Mouse (Mus musculus) hindbrain, embryonic 13.5 days (tissue): ENCODE measurements around the gene Arntl2. TPM values are rescaled to one million over a fixed set of nuclear protein-coding genes. Genes with fewer than 3 reads are reported as not detected.

ENCODE experiments used
- ATAC-seq: fragments of 200-750 bp; cut with Nextera tagmentation; 2 replicates; pipeline ENCODE4 v1.8.0; 2017; ENCODE audit warnings: moderate TSS enrichment; ENCODE audit not compliant: low FRiP score
- H3K27ac ChIP-seq: fragments of 300-500 bp; sonication (generic); 2 replicates; pipeline ENCODE4 v1.5.1; 2015; ENCODE audit warnings: inconsistent platforms, mild to moderate bottlenecking, moderate library complexity
- H3K27me3 ChIP-seq: fragments of 300-500 bp; sonication (generic); 2 replicates; pipeline ENCODE4 v1.6.1; 2015; ENCODE audit warnings: mild to moderate bottlenecking, inconsistent platforms
- H3K36me3 ChIP-seq: fragments of 300-500 bp; sonication (generic); 2 replicates; pipeline ENCODE4 v1.6.1; 2015; ENCODE audit warnings: mild to moderate bottlenecking, inconsistent platforms
- H3K4me1 ChIP-seq: fragments of 300-500 bp; sonication (generic); replicated peaks from 2 replicates; pipeline ENCODE4 v1.6.1; 2015; ENCODE audit warnings: inconsistent platforms
- H3K4me2 ChIP-seq: fragments of 300-500 bp; sonication (generic); 2 replicates; pipeline ENCODE4 v1.6.1; 2015; ENCODE audit warnings: inconsistent platforms, mild to moderate bottlenecking, moderate library complexity
- H3K4me3 ChIP-seq: fragments of 300-500 bp; sonication (generic); 2 replicates; pipeline ENCODE4 v1.5.1; 2015; ENCODE audit warnings: mild to moderate bottlenecking, inconsistent platforms
- H3K9ac ChIP-seq: fragments of 300-500 bp; sonication (generic); 2 replicates; pipeline ENCODE4 v1.6.1; 2015; ENCODE audit warnings: mild to moderate bottlenecking, inconsistent platforms
- H3K9me3 ChIP-seq: fragments of 300-500 bp; sonication (generic); 2 replicates; pipeline ENCODE4 v1.6.1; 2016; ENCODE audit warnings: inconsistent platforms
- WGBS: fragments of 180-500 bp; shearing (Covaris S2); methylation state at CpG from one replicate; pipeline ENCODE4 v1.1.7; 2015; 5-methylcytosine and 5-hydroxymethylcytosine counted together
- polyA plus RNA-seq: library from polyadenylated mRNA; unstranded; fragments of >200 nt; fragmentation: Nextera tagmentation; extraction: Ambion mirVana; gene quantifications from 2 replicates; pipeline ENCODE4 v1.2.1, GENCODE M21; 2015

The Arntl2 gene
- polyA plus RNA-seq, 1 experiment from 2014 or later: 2.1 TPM

- ATAC-seq: peak; percentile 76
- WGBS: 19% methylated on average over 22 of the region's 22 CpGs
These were observed 510 bp upstream of the Arntl2 start for GRCm38 (mm10) chr6:146795166-146795923.

GRCm38 (mm10) chr6:146797446-146797845, 1.6 kb downstream of the Arntl2 start:
- no peak overlapping the region for H3K4me2 ChIP-seq
- H3K27ac ChIP-seq: no peak overlapping the region
- H3K36me3 ChIP-seq: no peaks in the 10 kb centered on the region
- H3K4me1 ChIP-seq: peaks cover 19% of the 10 kb centered on the region
- WGBS: 70% methylated on average over 5 of the region's 5 CpGs
- H3K9ac ChIP-seq: no peak overlapping the region
- peaks cover 29% of the 10 kb centered on the region for H3K27me3 ChIP-seq
- H3K4me3 ChIP-seq: no peak overlapping the region
- no peaks in the 10 kb centered on the region for H3K9me3 ChIP-seq
- ATAC-seq: no peak

More at GRCm38 (mm10) chr6:146795166-146795923, 510 bp upstream of the Arntl2 start:
- peak overlapping the region; percentile 49 for H3K4me3 ChIP-seq
- no peaks in the 10 kb centered on the region for H3K9me3 ChIP-seq
- peak overlapping the region; percentile 74 for H3K9ac ChIP-seq
- H3K4me1 ChIP-seq: peaks cover 13% of the 10 kb centered on the region
- H3K27ac ChIP-seq: no peak overlapping the region
- peak overlapping the region; percentile 83 for H3K4me2 ChIP-seq
- no peaks in the 10 kb centered on the region for H3K36me3 ChIP-seq
- H3K27me3 ChIP-seq: peaks cover 29% of the 10 kb centered on the region

GRCm38 (mm10) chr6:146809991-146810390, 14.1 kb downstream of the Arntl2 start:
- Histone ChIP-seq H3K4me1 (no peaks in the 10 kb centered on the region), H3K9me3 (no peaks in the 10 kb centered on the region), H3K27ac (no peak overlapping the region), H3K27me3 (no peaks in the 10 kb centered on the region), H3K9ac (no peak overlapping the region), H3K4me3 (no peak overlapping the region), H3K4me2 (no peak overlapping the region), H3K36me3 (peaks cover 7% of the 10 kb centered on the region; the same call in 1 of the 2 replicates)
- ATAC-seq: no peak
- WGBS: 93% methylated on average over 6 of the region's 6 CpGs

DNA sequence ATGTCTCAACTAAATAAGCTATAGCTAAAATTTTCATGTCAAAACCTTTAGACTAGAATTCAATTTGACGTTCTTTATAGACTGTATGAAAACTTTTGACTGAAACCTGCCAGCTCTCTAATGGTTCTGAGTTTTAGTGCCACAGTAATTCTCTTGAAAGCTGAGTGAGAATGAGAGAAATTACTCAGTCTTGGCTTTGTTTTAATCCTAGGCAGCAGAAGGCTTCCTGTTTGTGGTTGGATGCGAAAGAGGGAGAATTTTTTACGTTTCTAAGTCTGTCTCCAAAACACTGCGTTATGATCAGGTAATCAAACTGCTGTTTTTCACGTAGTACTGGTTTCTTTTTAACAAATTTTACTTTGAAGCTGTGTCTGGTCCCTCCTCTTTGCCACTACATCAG, 17.2 kb downstream of the Arntl2 start:
- H3K4me1 ChIP-seq: no peaks in the 10 kb centered on the region
- no peak overlapping the region for H3K4me2 ChIP-seq
- no peaks in the 10 kb centered on the region for H3K27me3 ChIP-seq
- H3K4me3 ChIP-seq: no peak overlapping the region
- H3K36me3 ChIP-seq: peaks cover 7% of the 10 kb centered on the region; the same call in 1 of the 2 replicates
- H3K9ac ChIP-seq: no peak overlapping the region
- 94% methylated on average over 5 of the region's 5 CpGs for WGBS
- no peak overlapping the region for H3K27ac ChIP-seq
- no peak for ATAC-seq
- no peaks in the 10 kb centered on the region for H3K9me3 ChIP-seq

GRCm38 (mm10) chr6:146820177-146820965, 24.5 kb downstream of the Arntl2 start:
- Histone ChIP-seq H3K9ac (no peak overlapping the region), H3K4me2 (no peak overlapping the region), H3K4me1 (no peaks in the 10 kb centered on the region), H3K9me3 (no peaks in the 10 kb centered on the region), H3K27ac (no peak overlapping the region), H3K4me3 (no peak overlapping the region), H3K27me3 (no peaks in the 10 kb centered on the region), H3K36me3 (no peaks in the 10 kb centered on the region)
- WGBS: 84% methylated on average over 29 of the region's 29 CpGs
- ATAC-seq: no peak

- Histone ChIP-seq H3K36me3 (no peaks in the 10 kb centered on the region), H3K9ac (no peak overlapping the region), H3K27ac (no peak overlapping the region), H3K27me3 (no peaks in the 10 kb centered on the region), H3K4me3 (no peak overlapping the region), H3K9me3 (no peaks in the 10 kb centered on the region), H3K4me2 (no peak overlapping the region), H3K4me1 (no peaks in the 10 kb centered on the region)
- 93% methylated on average over 13 of the region's 13 CpGs for WGBS
- ATAC-seq: no peak
These were observed 26.1 kb downstream of the Arntl2 start for GRCm38 (mm10) chr6:146821958-146822357.

- peak; percentile 48; the same call in 1 of the 2 replicates for ATAC-seq
These were observed 29.1 kb downstream of the Arntl2 start for GRCm38 (mm10) chr6:146824727-146825486.

DNA sequence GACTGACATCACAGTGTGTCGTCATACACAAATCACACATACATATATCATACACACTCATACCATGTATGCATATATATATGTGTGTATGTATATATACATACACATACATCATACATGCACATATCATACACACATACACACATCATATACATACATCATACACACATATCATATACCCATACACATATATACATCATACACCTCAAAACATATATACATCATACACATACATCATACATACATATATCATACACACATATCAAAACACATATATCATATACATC, 29.6 kb downstream of the Arntl2 start:
- H3K9ac ChIP-seq: no peak overlapping the region
- WGBS: 88% methylated on average over 1 of the region's 1 CpGs
- H3K9me3 ChIP-seq: no peaks in the 10 kb centered on the region
- H3K4me1 ChIP-seq: no peaks in the 10 kb centered on the region
- H3K27me3 ChIP-seq: no peaks in the 10 kb centered on the region
- H3K4me2 ChIP-seq: no peak overlapping the region
- no peaks in the 10 kb centered on the region; the same call in 1 of the 2 replicates for H3K36me3 ChIP-seq
- no peak for ATAC-seq
- H3K27ac ChIP-seq: no peak overlapping the region
- no peak overlapping the region for H3K4me3 ChIP-seq

More at GRCm38 (mm10) chr6:146824727-146825486, 29.1 kb downstream of the Arntl2 start:
- Histone ChIP-seq H3K36me3 (no peaks in the 10 kb centered on the region; the same call in 1 of the 2 replicates), H3K4me1 (no peaks in the 10 kb centered on the region), H3K9ac (no peak overlapping the region), H3K4me3 (no peak overlapping the region), H3K27me3 (no peaks in the 10 kb centered on the region), H3K27ac (no peak overlapping the region), H3K4me2 (no peak overlapping the region), H3K9me3 (no peaks in the 10 kb centered on the region)
- 42% methylated on average over 16 of the region's 16 CpGs for WGBS

DNA sequence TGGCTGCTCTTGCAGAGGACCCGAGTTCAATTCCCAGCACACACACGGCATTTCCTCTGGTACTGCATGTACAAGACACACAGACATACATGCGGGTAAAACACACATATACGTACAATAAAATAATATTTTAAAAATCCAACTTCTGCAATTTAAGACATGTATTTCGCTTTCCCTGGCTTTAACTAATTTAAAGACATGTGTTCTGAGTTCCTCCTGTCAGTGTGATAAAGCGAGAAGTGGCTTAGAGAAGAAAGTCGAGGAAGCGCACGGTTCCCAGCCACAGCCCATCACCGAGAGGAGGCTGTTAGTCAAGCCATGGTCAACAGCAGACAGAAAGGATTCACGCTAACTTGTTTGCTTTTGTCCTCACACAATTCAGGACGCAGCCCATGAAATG, 35.5 kb downstream of the Arntl2 start:
- 77% methylated on average over 12 of the region's 12 CpGs for WGBS
- Histone ChIP-seq H3K9ac (no peak overlapping the region), H3K4me2 (no peak overlapping the region), H3K27me3 (no peaks in the 10 kb centered on the region), H3K4me1 (0 out of 2 replicates have a peak, but pooled peaks cover 5% of the 10 kb centered on the region), H3K36me3 (no peaks in the 10 kb centered on the region; the same call in 1 of the 2 replicates), H3K27ac (no peak overlapping the region), H3K9me3 (no peaks in the 10 kb centered on the region), H3K4me3 (no peak overlapping the region)
- no peak for ATAC-seq

- Histone ChIP-seq H3K4me2 (no peak overlapping the region), H3K27ac (no peak overlapping the region), H3K4me1 (0 out of 2 replicates have a peak, but pooled peaks cover 5% of the 10 kb centered on the region), H3K9ac (no peak overlapping the region), H3K9me3 (no peaks in the 10 kb centered on the region), H3K27me3 (no peaks in the 10 kb centered on the region), H3K36me3 (no peaks in the 10 kb centered on the region; the same call in 1 of the 2 replicates), H3K4me3 (no peak overlapping the region)
- peak; percentile 68; the same call in 1 of the 2 replicates for ATAC-seq
- 74% methylated on average over 6 of the region's 6 CpGs for WGBS
These were observed 37.8 kb downstream of the Arntl2 start for GRCm38 (mm10) chr6:146833485-146834314.

GRCm38 (mm10) chr6:146834342-146834741, 38.5 kb downstream of the Arntl2 start:
- H3K4me3 ChIP-seq: no peak overlapping the region
- no peak overlapping the region for H3K4me2 ChIP-seq
- WGBS: 88% methylated on average over 3 of the region's 3 CpGs
- H3K27me3 ChIP-seq: no peaks in the 10 kb centered on the region
- no peaks in the 10 kb centered on the region; the same call in 1 of the 2 replicates for H3K36me3 ChIP-seq
- no peak overlapping the region for H3K9ac ChIP-seq
- H3K9me3 ChIP-seq: no peaks in the 10 kb centered on the region
- ATAC-seq: no peak
- H3K27ac ChIP-seq: no peak overlapping the region
- H3K4me1 ChIP-seq: 0 out of 2 replicates have a peak, but pooled peaks cover 5% of the 10 kb centered on the region
